Mouse (Mus musculus) right cerebral cortex, postnatal 10 days (tissue): ENCODE results near the gene Derl3.

Experiments used
- DNase-seq, 2 experiments: peaks; one replicate each; pipeline ENCODE4 v3.0.0; 2021; ENCODE audit warnings: low spot score in 2 of 2

Gene Derl3

GRCm38 (mm10) chr10:75941042-75941824, 48.0 kb downstream of the Derl3 start:
- no peak for DNase-seq

- peak in 1 of 2 experiments; percentile 18 for DNase-seq
Measured at GRCm38 (mm10) chr10:75942736-75943477, 49.7 kb downstream of the Derl3 start, which contains the start of gene Vpreb3. TSS of gene Vpreb3 (plus strand) at chr10:75943057.

GRCm38 (mm10) chr10:75944066-75944772, 51.0 kb downstream of the Derl3 start:
- peak in 1 of 2 experiments; percentile 26 for DNase-seq

GRCm38 (mm10) chr10:75945213-75945612, 52.0 kb downstream of the Derl3 start:
- no peak for DNase-seq
